ENCODE assay signal across 11 mouse cellular contexts in genomic region chr2:73745647-73746374, GRCm38 (mm10). TPM values are rescaled to one million over a fixed set of nuclear protein-coding genes. Genes with fewer than 3 reads are reported as not detected.
DNase-seq lines count a peak whose midpoint lies in the region; ATAC-seq lines count a peak whose summit lies in the region.
"Had no signal": no experiment of that assay in that cellular context is flagged by ENCODE, and none has a peak within 500 bp of the region (broad histone marks: within the 10 kb centered on the region; RNA-seq: fewer than 3 reads in every experiment).

No protein-coding gene starts in this region.

- no peak overlapping the region for H3K4me2 ChIP-seq in heart, embryonic 11.5 days
- H3K4me2 ChIP-seq: limb, embryonic 12.5 days had no signal

- H3K9me3 ChIP-seq in heart, embryonic 11.5 days (replicated peaks; ENCODE audit: control insufficient read depth, low read length), result no peaks in the 10 kb centered on the region
- H3K9me3 ChIP-seq: limb, embryonic 12.5 days had no signal

- 45% methylated on average over 3 of the region's 3 CpGs for WGBS in heart, embryonic 11.5 days (ENCODE audit: insufficient replicate concordance)

- H3K4me1 ChIP-seq in heart, embryonic 11.5 days (ENCODE audit: control insufficient read depth, insufficient read depth, low read length), result peaks cover 1% of the 10 kb centered on the region; the same call in 1 of the 2 replicates
- H3K4me1 ChIP-seq: limb, embryonic 12.5 days had no signal

- H3K4me3 ChIP-seq in heart, embryonic 11.5 days (ENCODE audit: low read depth, low read length), result no peak overlapping the region
- H3K4me3 ChIP-seq: limb, embryonic 12.5 days had no signal

- H3K36me3 ChIP-seq in heart, embryonic 11.5 days (ENCODE audit: control insufficient read depth, insufficient read depth, low read length), result no peaks in the 10 kb centered on the region
- H3K36me3 ChIP-seq in splenic B cell, adult 2 months (ENCODE audit: control insufficient read depth, insufficient read depth, low read length, poor library complexity, severe bottlenecking), result no peaks in the 10 kb centered on the region
- H3K36me3 ChIP-seq: limb, embryonic 12.5 days had no signal

- no peak overlapping the region for H3K27ac ChIP-seq in heart, embryonic 11.5 days (ENCODE audit: low read depth, low read length)
- H3K27ac ChIP-seq: limb, embryonic 12.5 days had no signal

- H3K27me3 ChIP-seq in heart, embryonic 11.5 days (ENCODE audit: control insufficient read depth, insufficient read depth, low read length), result no peaks in the 10 kb centered on the region
- H3K27me3 ChIP-seq in splenic B cell, adult 2 months (ENCODE audit: control insufficient read depth, insufficient read depth, low read length, poor library complexity, severe bottlenecking), result no peaks in the 10 kb centered on the region
- H3K27me3 ChIP-seq: limb, embryonic 12.5 days had no signal

- H3K9ac ChIP-seq in heart, embryonic 11.5 days (ENCODE audit: low read depth, low read length), result no peak overlapping the region
- H3K9ac ChIP-seq: limb, embryonic 12.5 days had no signal

- ATAC-seq in heart, embryonic 11.5 days (replicated peaks; ENCODE audit: insufficient number of reproducible peaks, low FRiP score, low TSS enrichment), result no peak
- ATAC-seq: forebrain, embryonic 16.5 days had no signal

- peak; percentile 23 for DNase-seq in heart, adult 8-10 months (ENCODE audit: low spot score)
- DNase-seq in retina, embryonic 14.5 days (ENCODE audit: low spot score), result peak; percentile 20
- DNase-seq in retina, postnatal 1 day, result no peak
- DNase-seq in kidney, postnatal 10 days, result peak; percentile 56
- DNase-seq in splenic B cell, adult 2 months (ENCODE audit: low read depth, low spot score), result peak; percentile 7
- DNase-seq in ovary, postnatal 14 days (ENCODE audit: low spot score), result no peak
- no peak for DNase-seq in thymus, postnatal 25 days

RNA-seq across cellular contexts. Expression of gene Chn1, which starts 29.3 kb away (rescaled TPM):
- 10 to 100 TPM; 35.8 to 43.6 (median 36.3) TPM for total RNA-seq in heart, adult 8-10 months (2022)
- polyA plus RNA-seq in heart, embryonic 11.5 days (2014; fragmentation: Nextera tagmentation; extraction: Ambion mirVana), result 21.4 and 21.5 TPM in 2 replicates
- total RNA-seq: neutrophil, adult 5-6 weeks had no signal

Comparison
In these comparisons a context has a peak if more than half of its experiments do, and no peak if none do; other contexts are left out.
1. DNase-seq: peak in heart, adult 8-10 months (single experiment), retina, embryonic 14.5 days (single experiment), kidney, postnatal 10 days (single experiment) and splenic B cell, adult 2 months (single experiment); none in retina, postnatal 1 day (single experiment), ovary, postnatal 14 days (single experiment) and thymus, postnatal 25 days (single experiment).